Mouse (Mus musculus) kidney, embryonic 16.5 days (tissue): ENCODE results near the gene Ccdc113. TPM values are rescaled to one million over a fixed set of nuclear protein-coding genes. Genes with fewer than 3 reads are reported as not detected.

Experiments
- polyA plus RNA-seq: library from polyadenylated mRNA; unstranded; fragments of >200 nt; fragmentation: Nextera tagmentation; extraction: Ambion mirVana; gene quantifications from 2 replicates; pipeline ENCODE4 v1.2.1, GENCODE M21; 2015

Gene Ccdc113
- polyA plus RNA-seq, 1 experiment from 2014 or later, result 1.2 TPM

Other genes starting within 250 kb of the Ccdc113 start
- gene Cngb1, start 227.5 kb upstream of the Ccdc113 start, polyA plus RNA-seq, result 0.64 and 0.85 TPM in 2 replicates
- 0.70 TPM in 1 of 2 replicates, not detected in the other for gene Tepp, start 223.5 kb upstream of the Ccdc113 start, polyA plus RNA-seq
- 9.5 and 10.3 TPM in 2 replicates for gene Zfp319, start 202.1 kb upstream of the Ccdc113 start, polyA plus RNA-seq
- gene Usb1, start 201.8 kb upstream of the Ccdc113 start, polyA plus RNA-seq, result 59.0 and 61.7 TPM in 2 replicates
- gene Mmp15, start 181.8 kb upstream of the Ccdc113 start, polyA plus RNA-seq, result 8.9 and 9.4 TPM in 2 replicates
- gene Cfap20, start 99.2 kb upstream of the Ccdc113 start, polyA plus RNA-seq, result 145 and 147 TPM in 2 replicates
- 8.0 and 8.7 TPM in 2 replicates for gene Csnk2a2, start 44.0 kb upstream of the Ccdc113 start, polyA plus RNA-seq
- gene Prss54, start 42.3 kb downstream of the Ccdc113 start, polyA plus RNA-seq, result not detected in 2 replicates
- gene Gins3, start 99.4 kb downstream of the Ccdc113 start, polyA plus RNA-seq, result 20.8 and 21.6 TPM in 2 replicates
- 20.1 and 23.7 TPM in 2 replicates for gene Ndrg4, start 142.9 kb downstream of the Ccdc113 start, polyA plus RNA-seq
- 21.3 and 22.7 TPM in 2 replicates for gene Setd6, start 181.8 kb downstream of the Ccdc113 start, polyA plus RNA-seq